Mouse (Mus musculus) frontal cortex, adult (tissue): Measurements from ENCODE around the gene Wwc1.
"Not testable (repeated sequence)": the region's sequence is repeated elsewhere in the genome, so short reads cannot be mapped to it uniquely, and the experiment has no call there.

Experiments
- ATAC-seq: cut with Nextera tagmentation; 2 replicates; pipeline ENCODE4 v1.9.2; 2017; ENCODE audit warnings: mild to moderate bottlenecking, moderate library complexity, mixed read lengths; ENCODE audit not compliant: low TSS enrichment

The Wwc1 gene

DNA sequence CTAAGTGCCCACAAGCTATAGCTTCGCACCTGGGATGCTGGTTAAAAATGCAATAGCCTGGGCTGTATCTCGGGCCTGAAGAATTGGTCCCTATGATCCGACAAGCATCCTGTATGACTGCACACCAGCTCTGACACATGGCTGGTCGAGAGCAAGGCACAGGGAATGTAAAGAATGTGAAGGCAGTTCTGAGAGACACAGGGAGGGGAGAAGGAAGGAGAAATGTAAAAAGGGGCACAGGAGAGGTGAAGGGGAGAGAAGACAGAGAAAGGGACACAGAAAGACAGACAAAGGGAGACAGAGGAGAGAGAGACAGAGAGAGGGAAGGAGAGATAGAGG is 101.8 kb downstream of the Wwc1 start:
- ATAC-seq = no peak

DNA sequence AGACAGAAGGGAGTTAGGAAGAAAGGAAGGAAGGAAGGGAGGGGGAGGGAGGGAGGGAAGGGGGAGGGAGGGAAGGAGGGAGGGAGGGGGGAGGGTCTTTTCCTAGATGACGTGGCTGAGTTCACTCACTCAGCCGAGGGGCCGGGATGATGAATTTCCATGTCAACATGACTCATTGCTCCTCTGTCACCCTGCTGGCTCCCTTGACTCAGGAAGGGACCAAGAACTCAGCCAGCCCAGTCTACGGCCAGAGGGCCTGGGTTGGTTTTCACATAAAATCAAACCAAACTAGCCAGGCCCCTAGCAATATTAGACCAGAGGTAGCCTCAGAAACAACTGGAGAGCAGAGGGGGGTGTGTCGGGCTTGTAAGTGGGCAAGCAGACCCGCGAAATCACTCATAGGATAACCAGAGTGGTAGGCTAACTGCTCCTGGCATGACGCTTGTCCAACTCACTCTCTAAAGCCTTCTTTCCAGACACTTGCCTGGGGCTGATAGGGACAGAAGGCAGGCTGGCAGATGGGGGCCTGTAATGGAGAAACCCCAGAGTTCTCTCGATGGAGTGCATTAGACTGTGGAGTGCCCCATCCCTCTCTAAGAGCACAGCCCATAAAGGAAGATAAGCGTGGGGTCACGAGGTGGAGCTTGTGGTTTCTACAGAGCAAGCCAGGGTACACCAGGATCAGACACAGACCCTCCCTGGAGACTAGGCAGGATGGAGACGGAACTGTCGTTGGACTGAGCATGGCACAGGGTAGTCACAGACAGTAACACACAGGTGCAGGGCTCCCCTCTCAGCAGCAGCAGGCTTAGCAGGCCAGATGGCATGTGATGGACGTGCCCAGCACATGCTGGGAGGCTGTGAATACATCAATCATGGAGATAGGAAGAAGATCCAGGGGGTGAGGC is 102.4 kb downstream of the Wwc1 start:
- no peak for ATAC-seq

DNA sequence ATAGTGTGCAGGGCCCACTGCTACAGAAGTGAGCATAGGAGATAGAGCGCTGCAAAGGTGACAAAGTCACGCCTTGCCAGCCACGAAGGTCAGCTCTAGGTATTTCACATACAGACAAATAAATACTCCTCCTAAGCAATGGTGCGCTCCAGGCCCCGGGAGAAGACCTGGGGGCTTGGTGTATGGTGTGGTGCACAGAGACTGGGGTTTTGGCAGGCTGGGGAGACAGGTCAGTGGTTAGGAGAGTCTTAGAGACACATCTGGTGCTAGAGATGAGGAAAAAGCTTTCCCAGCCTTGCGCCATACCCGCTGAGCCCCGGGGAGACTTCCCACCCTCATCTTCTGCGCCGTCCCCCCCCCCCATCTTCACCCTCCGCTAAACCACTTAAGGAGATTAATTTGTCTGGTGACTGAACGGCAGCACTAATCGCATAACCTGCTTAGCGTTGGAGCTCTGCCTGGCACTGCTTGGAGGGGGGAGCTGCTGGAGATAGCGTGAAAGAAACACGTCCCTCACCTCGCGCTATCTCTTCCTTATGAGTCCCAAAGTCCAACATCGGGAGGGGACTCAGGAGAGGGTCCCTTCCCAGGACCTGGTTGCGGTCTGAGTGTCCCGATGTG is 106.6 kb downstream of the Wwc1 start:
- peak; percentile 17; the same call in 1 of the 2 replicates for ATAC-seq

DNA sequence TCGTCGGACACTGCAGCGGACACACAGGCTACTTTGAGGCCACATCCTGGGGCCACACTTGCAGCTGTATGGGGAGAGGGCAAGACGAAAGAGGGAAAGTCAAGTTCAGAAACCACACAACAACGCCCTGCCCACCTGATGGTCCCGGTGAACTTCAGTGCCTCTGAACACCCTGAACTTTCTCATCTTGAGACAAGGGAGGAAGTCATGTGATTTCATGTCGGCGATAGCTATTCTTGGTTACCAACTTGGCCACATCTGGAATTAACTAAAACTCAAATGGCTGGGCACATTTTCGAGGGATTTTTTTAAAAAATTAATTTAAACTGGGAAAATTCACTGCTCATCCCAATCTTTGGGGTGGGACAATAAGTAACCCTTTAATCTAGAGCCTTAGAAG is 109.4 kb downstream of the Wwc1 start:
- no peak for ATAC-seq

DNA sequence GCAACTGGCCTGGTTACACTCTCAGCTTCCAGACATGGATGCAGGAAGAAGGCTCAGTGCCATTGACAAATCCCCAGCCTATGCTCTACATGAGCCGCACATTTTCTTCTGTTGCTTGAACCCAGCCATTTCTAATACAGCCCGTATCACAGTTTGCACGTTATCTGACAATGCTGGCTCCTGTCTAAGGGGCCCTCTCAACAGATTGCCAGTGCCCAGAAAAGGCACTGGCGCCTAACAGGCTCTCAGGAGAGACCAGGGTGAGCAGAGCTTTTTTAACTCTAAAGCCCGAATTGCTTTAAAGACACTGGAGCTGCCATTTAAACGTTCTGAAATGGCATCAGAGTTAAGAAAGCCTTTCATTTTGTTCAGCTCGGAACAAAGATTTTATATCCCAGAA is 114.2 kb downstream of the Wwc1 start:
- no peak for ATAC-seq

DNA sequence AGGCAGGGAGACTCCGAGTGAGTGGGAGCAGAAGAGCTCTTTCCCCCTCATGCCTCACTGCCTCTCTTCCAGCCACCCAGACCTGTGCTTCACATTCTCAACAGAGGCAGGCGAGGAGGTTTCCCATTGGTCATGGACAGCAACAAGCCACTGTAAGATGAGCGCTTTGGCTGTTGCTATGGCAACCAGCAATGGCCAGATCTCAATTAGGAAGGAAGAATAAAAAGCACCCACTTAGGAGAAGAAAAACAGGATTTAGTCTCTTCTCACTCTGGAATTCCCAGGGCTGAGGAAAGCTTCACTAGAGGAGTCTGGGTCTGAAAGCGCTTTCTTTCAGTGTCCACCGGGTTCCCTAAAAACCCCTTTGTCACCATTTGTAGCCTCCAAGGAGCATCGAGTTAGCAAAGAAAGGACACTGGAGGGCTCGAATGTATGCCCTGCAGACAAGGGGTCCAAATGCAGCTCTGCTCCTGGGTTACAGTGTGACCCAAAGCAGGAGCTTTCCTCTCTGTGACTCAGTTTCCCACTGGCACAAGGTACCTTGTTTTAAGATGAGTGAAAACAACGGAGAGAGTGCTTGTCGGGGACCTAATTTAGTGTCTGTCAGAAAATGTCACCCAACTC is 115.2 kb downstream of the Wwc1 start:
- peak; percentile 90 for ATAC-seq

DNA sequence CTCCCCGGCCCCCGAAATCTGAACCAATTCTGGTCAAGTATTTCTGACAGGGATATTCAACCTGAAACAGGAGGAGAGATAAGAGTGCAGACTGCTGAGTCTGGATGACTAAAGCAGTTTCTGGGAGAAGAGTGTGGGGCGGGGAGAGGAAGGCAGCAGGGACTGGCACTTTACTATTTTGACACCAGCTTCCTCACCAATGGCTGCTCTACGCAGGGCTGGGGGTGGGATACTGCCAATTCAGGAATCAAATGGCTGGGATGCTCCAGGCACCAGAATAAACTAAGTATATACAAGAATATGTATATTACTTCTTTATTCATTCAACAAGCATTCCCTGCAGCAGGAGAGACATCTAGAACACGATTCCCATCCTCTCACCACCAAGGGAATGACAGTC is 116.7 kb downstream of the Wwc1 start:
- ATAC-seq = peak; percentile 63

DNA sequence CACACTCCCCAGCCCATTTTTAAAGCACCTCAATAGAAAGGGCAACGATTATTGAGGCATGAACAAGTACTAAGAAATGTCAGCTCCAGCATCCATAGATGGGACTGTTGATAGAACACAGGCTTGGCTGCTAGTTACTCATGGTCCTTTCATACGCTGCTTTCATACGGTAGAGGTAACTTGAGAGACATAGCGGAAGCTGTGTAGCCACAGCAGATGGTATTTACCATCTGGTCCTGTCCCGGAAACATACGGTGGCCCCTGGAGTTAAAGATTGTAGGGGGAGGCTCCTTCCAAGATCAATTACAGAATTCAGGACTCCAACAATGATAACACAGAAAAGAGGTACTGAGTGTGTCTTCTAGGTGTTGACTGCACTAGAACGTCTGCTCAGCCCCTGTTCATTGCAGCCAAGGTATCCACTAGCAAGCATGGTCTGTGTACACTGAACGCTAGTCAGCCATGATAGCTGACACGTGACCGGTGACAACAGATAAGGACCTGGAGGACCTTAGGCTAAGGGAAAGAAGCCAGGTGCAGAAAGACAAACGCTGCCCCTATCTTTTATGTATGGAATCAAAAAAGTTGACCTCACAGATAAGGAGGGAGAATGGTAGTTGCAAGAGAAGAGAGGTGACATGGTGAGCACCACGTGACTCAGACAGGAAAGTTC is 122.8 kb downstream of the Wwc1 start:
- ATAC-seq = no peak

DNA sequence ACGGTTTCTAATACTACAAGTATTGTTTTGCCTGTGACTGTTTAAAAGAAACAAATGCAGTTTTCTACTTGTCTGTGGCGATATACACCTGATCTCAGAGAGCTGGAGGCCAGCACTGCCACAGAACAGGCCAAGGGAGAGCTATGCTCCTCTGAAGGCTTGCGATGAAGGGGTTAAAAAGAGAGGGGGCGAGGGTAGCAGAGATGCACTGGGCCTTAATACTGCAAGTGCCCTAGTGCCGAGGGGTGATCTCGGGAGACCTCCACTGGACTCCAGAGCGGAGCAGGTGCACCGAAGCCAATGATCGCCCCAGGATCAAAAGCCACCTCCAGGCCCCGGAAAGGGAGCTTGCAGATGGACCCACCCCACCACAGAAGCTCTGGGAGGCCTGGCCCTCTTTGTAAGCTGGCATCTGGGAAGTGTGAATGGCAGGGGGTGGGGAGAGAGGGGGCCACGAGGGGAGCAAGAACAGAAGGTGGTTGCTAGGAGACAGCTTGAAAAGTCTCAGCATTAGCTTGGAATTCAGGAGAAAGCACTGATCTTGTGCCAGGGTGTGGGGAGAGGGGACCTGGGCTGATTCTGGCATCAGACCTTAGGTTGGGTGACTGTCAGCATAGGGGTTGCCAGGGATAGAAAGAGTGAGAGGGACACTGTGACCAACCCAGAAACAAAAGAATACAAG is 123.8 kb downstream of the Wwc1 start:
- ATAC-seq = peak; percentile 76

DNA sequence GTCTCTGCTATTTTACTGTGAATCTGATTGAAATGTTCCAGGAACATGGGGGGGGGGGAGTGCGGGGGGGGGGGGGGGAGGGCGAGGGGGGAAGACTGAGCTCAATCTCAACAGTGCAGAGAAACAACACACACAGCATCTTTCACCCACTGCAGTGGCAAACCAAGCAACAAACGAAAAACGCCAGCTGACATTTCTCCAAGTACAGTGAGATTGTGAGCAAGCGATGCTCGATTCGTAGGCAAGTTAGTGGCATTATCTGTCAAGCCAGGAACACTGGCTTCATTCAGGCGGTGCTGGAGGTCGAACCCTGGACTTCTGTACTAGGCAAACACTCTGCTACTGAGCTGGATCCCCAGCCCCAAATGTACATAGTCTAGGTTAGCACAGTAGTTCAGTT is 124.8 kb downstream of the Wwc1 start:
- ATAC-seq = no peak

DNA sequence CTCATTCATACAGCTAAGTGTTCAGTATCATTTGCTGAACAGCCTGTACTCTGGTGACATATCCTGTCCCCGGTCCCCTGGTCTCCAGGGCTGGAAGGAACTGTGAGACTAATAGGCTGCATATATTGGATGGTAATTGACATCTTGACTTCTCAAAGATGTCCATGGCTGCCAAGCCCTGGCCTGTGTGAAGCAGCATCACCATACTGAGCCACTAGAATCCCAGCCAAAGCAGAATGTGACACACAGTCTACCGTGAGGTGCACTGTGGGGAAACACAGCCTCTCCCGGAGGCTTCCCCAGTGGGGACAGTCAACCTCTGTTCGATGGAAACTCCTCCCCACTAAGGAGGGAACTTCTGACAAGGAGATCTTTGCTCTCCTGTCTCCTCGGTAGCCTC is 125.4 kb downstream of the Wwc1 start:
- ATAC-seq = no peak

DNA sequence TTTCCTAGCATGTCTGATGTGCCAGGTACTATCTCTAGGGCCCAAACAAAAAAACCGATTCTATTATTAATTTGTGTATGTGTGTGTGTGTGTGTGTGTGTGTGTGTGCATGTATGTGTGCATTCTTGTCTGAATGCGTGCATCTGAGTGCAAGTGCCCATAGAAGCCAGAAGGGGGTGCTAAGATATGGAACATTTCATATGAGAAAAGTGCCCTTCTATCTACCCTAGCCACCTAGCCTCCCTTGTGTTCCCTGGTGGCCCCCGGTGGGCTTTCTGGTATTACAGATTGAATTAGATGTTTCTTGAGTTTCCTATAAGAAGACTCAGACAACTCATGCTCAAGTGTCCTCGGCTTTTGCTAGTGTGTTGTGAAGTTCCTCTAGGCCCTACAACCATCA is 126.7 kb downstream of the Wwc1 start:
- no peak for ATAC-seq

DNA sequence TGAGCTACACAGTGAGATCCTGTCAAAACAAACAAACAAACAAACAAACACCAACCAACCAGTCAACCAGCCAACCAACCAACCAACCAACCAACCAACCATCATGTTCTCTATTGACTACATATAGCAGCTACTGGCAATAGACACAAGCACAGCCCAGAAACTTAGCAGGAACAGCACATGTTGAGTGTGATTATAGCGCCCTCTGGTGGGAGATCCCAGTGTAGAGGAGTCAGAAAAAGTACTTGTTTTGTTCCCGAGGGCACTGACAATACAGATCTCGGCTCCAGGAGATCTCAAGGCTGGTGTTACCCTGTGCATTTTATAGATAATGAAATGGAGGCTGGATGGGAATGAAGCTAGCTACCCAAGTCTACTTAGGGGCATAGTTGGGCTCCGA is 127.6 kb downstream of the Wwc1 start:
- ATAC-seq = 0 out of 2 replicates have a peak, but pooled peaks have one; percentile 35

DNA sequence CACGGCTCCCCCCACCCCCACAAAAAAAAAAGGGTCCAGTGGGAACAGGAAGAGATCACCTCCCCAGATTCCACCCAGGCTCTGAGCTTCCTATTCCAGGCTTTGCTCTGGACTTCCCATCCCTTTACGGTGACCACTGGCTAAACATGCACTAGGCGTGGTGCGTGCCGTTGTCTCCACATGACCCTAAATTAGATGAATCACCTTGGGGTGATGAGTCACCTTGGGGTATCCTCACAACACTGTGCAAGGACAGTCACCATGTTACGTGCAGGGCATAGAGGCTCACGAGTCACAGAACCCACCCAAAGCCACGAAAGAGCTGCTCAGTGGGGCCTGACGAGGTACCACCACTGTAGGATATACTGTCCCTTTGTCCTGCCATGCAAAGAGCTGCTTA is 136.0 kb downstream of the Wwc1 start:
- ATAC-seq = no peak

DNA sequence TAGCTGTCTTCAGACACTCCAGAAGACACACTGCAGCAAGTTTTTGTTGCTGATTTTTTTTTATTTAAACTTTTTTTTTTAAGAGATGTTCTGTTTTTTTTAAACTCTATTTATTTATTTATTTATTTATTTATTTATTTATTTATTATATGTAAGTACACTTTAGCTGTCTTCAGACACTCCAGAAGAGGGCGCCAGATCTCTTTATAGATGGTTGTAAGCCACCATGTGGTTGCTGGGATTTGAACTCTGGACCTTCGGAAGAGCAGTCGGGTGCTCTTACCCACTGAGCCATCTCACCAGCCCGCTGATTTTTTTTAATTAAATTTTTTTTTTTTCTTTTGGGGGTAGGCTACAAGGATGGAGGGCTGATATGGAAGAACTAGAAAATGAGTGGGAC is 137.8 kb downstream of the Wwc1 start:
- not testable (repeated sequence) for ATAC-seq

DNA sequence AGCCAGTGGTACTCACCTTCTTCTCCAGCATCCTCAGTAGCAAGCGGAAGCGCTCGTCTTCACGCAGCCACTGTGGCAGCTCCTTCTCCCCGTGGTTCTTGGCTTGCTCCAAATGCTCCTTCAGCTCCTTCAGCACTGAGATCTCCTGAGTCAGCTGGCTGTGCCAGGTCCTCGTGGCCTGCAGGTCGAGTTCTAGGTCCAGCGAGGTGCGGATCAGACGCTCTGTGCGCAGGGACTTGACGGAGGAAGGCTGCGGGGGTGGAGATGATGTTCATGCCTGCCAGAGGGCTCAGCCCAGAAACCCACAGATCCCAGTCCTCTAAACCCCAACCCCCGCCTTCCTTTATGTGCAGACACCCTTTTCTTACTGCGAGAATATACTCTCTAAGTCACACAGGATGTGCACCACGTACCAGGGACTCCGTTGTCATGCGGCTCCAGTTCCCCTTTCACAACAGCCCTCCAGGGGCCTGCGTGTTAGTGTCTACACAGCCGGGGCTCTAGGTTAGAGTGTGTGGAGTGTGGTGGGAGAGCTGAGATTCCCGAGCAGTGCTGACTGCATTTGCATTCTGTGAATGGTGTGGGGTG is 138.5 kb downstream of the Wwc1 start:
- ATAC-seq = no peak

DNA sequence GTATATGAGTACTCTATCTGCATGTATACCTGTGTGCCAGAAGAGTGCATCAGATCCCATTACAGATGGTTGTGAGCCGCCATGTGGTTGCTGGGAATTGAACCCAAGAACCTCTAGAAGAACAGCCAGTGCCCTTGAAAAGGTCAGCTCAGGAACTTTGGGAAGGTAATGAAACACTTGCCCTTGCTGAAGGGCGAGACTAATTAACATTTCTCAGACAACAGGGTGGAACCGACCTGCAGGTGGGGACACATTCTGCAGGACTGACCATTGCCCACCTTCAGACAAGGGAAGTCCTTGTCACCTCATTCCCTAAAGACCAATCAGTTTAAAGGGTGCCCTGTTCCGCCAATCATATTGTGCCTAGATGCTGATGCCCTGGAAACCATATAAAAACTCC is 139.5 kb downstream of the Wwc1 start:
- not testable (repeated sequence) for ATAC-seq

DNA sequence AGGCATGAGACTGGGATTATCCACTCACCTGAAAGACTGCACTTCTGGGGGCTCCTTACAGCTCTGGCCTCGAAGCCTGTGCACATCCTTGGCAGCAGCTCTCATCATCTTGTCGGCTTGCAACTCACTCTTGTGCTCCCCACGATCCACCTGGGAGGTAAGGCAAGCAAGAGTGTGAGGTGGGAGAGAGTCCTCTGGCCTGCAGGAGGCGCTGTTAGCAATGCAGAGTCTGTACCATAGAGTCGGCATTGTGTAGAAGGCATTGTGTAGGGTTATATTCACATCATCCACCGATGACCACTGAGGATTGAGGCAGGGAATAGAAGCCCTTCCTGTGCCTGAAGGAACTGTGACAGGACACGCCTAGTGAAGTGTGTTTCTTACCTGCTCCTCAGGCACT is 140.0 kb downstream of the Wwc1 start:
- ATAC-seq = no peak

DNA sequence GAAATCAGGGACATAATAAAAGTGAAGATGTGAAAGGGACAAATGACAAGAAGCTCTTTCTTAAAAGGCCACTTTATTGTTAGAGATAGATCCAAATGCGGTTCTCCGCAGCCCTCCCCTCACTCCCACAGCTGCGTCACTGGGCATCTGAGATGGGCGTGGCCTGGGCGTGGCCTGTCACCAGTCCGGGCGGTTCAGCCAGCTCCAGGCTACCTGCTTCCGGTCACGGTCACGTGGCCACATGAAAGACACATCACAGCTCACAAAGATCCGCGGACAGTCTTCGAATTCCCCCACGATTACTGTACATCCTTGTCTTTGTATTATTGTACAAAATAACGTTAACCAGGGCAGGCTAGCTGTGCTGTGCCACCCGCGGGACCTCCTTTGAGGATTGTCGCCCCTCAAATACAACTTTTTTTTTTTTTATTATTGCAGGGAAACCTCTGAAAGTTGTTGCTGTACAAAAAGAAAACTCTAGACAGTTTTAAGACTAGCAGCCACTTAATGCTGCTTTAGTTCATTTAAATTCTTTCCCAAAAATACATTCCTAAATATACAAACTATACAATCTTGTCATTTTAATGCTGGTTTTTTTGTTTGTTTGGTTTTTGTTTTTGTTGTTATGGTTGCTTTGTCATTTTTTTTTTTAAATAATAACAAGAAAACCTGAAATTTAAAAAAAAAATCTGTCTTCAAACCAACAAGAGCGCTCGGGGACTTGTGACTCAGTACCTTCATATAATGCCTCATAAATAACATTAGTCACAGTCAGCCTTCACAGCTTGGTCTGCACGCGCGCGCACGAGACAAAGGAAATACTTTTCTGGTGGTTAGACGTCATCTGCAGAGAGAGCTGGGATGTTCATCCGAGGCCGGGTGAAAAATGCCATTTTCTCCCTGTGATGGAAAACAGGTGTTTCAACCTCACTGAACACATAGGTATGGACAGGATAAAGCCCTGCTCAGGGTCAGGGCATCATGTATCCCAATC is 141.7 kb downstream of the Wwc1 start:
- peak; percentile 73 for ATAC-seq
